Mouse (Mus musculus): ENCODE data around the gene Il24. TPM values are rescaled to one million over a fixed set of nuclear protein-coding genes. Genes with fewer than 3 reads are reported as not detected.

Il24 gene
- not detected for polyA plus RNA-seq (2017; shearing (Covaris generic))

GRCm38 (mm10) chr1:130887354-130887753, at the start of gene Il24:
Il24 (minus strand) TSS chr1:130887454.

GRCm38 (mm10) chr1:130911401-130912010, 24.3 kb upstream of the Il24 start, which contains the start of gene Il20:
Il20 (minus strand) TSS chr1:130911451.

GRCm38 (mm10) chr1:130865541-130866221, 21.6 kb downstream of the Il24 start, which contains the start of gene Fcmr:
Fcmr (plus strand) TSS chr1:130865669.

Other genes starting within 250 kb of the Il24 start
- 0.24 TPM for gene C4bp, start 225.8 kb downstream of the Il24 start, polyA plus RNA-seq (2017; shearing (Covaris generic))
- not detected for gene Gm29427, start 171.7 kb downstream of the Il24 start, polyA plus RNA-seq (2017; shearing (Covaris generic))
- 7.5 TPM for gene Yod1, start 170.1 kb downstream of the Il24 start, polyA plus RNA-seq (2017; shearing (Covaris generic))
- 7.5 TPM for gene Pfkfb2, start 158.2 kb downstream of the Il24 start, polyA plus RNA-seq (2017; shearing (Covaris generic))
- 0.13 TPM for gene AA986860, start 155.5 kb downstream of the Il24 start, polyA plus RNA-seq (2017; shearing (Covaris generic))
- gene Fcamr, start 86.6 kb downstream of the Il24 start, polyA plus RNA-seq (2017; shearing (Covaris generic)) = 0.66 TPM
- gene Pigr, start 60.8 kb downstream of the Il24 start, polyA plus RNA-seq (2017; shearing (Covaris generic)) = 0.17 TPM
- 6.0 TPM for gene Fcmr, start 21.8 kb downstream of the Il24 start, polyA plus RNA-seq (2017; shearing (Covaris generic))
- not detected for gene Il20, start 24.0 kb upstream of the Il24 start, polyA plus RNA-seq (2017; shearing (Covaris generic))
- gene Il19, start 52.7 kb upstream of the Il24 start, polyA plus RNA-seq (2017; shearing (Covaris generic)) = not detected
- gene Il10, start 132.4 kb upstream of the Il24 start, polyA plus RNA-seq (2017; shearing (Covaris generic)) = 7.4 TPM
- 8.4 TPM for gene Mapkapk2, start 210.4 kb upstream of the Il24 start, polyA plus RNA-seq (2017; shearing (Covaris generic))